Mouse (Mus musculus) liver, embryonic 14.5 days (tissue): ENCODE measurements at regions not wholly inside any gene's neighbourhood (a gene's known extent, or its start where the extent isn't known, plus 50 kb on each side); places are given as distances from the start of the nearest gene placed in this dataset.

Source experiments
- ATAC-seq: fragments of 200-750 bp; cut with Nextera tagmentation; 2 replicates; pipeline ENCODE4 v1.8.0; 2017; ENCODE audit warnings: moderate number of reproducible peaks, mild to moderate bottlenecking, moderate library complexity; ENCODE audit not compliant: insufficient read depth
- DNase-seq, 3 experiments: peaks; one replicate each; pipeline ENCODE4 v3.0.0-alpha.2; 2012 to 2013; ENCODE audit warnings: low read depth in 3 of 3, low spot score in 3 of 3
- H3K27ac ChIP-seq: fragments of 300-500 bp; sonication (generic); 2 replicates; pipeline ENCODE4 v1.5.1; 2014; ENCODE audit warnings: moderate library complexity, mild to moderate bottlenecking, control low read depth, inconsistent platforms
- H3K27me3 ChIP-seq: fragments of 300-500 bp; sonication (generic); 2 replicates; pipeline ENCODE4 v1.6.1; 2014; ENCODE audit warnings: mild to moderate bottlenecking, low read length, moderate library complexity; ENCODE audit not compliant: control insufficient read depth, insufficient read depth
- H3K36me3 ChIP-seq: fragments of 300-500 bp; sonication (generic); replicated peaks from 2 replicates; pipeline ENCODE4 v1.6.1; 2014; ENCODE audit warnings: low read depth; ENCODE audit not compliant: control insufficient read depth, insufficient read depth
- H3K4me1 ChIP-seq, 2 experiments: fragments of 200-500 bp in 1 of 2; fragments of 300-500 bp in 1 of 2; sonication (generic) in 1 of 2; replicated peaks; 2 replicates each; pipeline ENCODE4 v1.6.1; 2012 to 2014; ENCODE audit warnings: antibody characterized with exemption in 1 of 2, inconsistent platforms in 1 of 2, low read length in 1 of 2; ENCODE audit not compliant: control insufficient read depth in 2 of 2, insufficient read depth in 2 of 2
- H3K4me2 ChIP-seq: fragments of 300-500 bp; sonication (generic); 2 replicates; pipeline ENCODE4 v1.6.1; 2014; ENCODE audit warnings: low read depth, mild to moderate bottlenecking, control low read depth, moderate library complexity
- H3K4me3 ChIP-seq, 2 experiments: fragments of 200-500 bp in 1 of 2; fragments of 300-500 bp in 1 of 2; sonication (generic) in 1 of 2; 2 replicates each; pipeline ENCODE4 v1.5.1; 2012 to 2014; ENCODE audit warnings: low read depth in 2 of 2, low read length in 2 of 2, mild to moderate bottlenecking in 2 of 2, control low read depth in 1 of 2, inconsistent platforms in 1 of 2, moderate library complexity in 1 of 2; ENCODE audit not compliant: insufficient read depth in 1 of 2
- H3K9ac ChIP-seq: fragments of 300-500 bp; sonication (generic); replicated peaks from 2 replicates; pipeline ENCODE4 v1.6.1; 2014; ENCODE audit warnings: mild to moderate bottlenecking, control low read depth, moderate library complexity
- H3K9me3 ChIP-seq: fragments of 300-500 bp; sonication (generic); 2 replicates; pipeline ENCODE4 v1.6.1; 2016; ENCODE audit warnings: low read length, mixed read lengths; ENCODE audit not compliant: control insufficient read depth
- CTCF ChIP-seq: IDR thresholded peaks from 2 replicates; pipeline ENCODE4 v1.5.1; 2016; ENCODE audit warnings: antibody characterized with exemption, low read depth, control low read depth
- EP300 ChIP-seq: IDR thresholded peaks from 2 replicates; pipeline ENCODE4 v1.6.1; 2016; ENCODE audit warnings: antibody characterized with exemption, low read depth
- WGBS: fragments of 180-500 bp; shearing (Covaris S2); extraction: QIAGEN DNeasy Blood & Tissue Kit; methylation state at CpG from one replicate; pipeline ENCODE4 v1.1.7; 2014; ENCODE audit not compliant: insufficient replicate concordance; 5-methylcytosine and 5-hydroxymethylcytosine counted together

DNA sequence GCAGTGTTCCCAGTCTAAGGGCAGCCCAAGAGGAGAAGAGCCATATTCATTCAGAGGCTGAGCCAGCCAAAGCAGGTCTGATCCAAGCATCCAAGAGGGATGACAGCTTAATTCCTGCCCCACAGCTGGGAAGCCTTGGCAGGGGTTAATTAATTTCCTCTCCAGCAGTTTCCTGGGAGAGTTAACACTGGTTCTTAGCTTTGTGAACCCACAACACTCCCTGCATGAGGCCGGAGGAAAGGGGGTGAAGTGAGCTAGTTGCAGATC, 394.9 kb downstream of the Mllt3 start:
- H3K27ac ChIP-seq: no peak overlapping the region
- H3K4me3 ChIP-seq: no peak overlapping the region
- no peaks in the 10 kb centered on the region for H3K4me1 ChIP-seq
- H3K4me2 ChIP-seq: no peak overlapping the region
- no peak for ATAC-seq
- 54% methylated on average over 1 of the region's 1 CpGs for WGBS
- no peak overlapping the region for H3K9ac ChIP-seq
- H3K9me3 ChIP-seq: no peaks in the 10 kb centered on the region
- TF ChIP-seq CTCF (no peak), EP300 (no peak)
- DNase-seq: no peak
- no peaks in the 10 kb centered on the region for H3K36me3 ChIP-seq
- no peaks in the 10 kb centered on the region for H3K27me3 ChIP-seq

DNA sequence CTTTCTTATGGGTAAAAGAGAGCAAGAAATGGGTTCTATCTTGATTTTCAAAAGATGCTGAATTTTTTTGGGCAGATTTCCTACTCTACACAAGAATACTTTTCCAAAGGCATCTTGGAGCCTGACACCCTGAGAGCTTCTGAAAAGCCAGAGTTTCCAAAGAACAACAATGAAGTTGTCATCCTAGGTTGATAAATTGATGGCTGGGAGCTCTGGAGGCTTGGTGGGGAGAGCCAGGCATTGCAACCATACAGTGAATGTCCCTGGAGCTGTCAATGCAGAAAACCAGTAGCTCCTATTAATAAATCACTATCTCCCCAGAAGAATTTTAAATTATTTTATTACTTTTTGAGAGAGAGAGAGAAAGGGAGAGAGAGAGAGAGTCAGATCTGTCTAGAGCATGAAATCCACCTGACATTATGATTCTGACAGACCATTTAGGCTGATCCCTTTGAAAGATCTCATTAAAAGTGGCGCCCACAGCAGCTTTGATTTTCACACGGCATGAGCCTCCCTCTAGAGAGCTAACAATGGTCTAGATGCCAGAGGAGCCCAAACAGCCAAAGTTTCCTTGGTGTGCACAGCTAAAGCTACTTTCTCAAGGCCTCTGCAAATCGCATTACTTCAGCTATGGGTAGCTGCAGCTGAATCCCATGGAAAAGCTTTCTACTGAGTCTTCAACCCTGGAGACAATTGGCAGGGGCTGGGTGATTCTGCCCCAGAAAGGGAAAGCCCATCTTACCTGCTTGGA, 395.4 kb downstream of the Mllt3 start:
- ATAC-seq: no peak
- DNase-seq: no peak
- TF ChIP-seq EP300 (no peak), CTCF (no peak)
- Histone ChIP-seq H3K36me3 (no peaks in the 10 kb centered on the region), H3K4me1 (no peaks in the 10 kb centered on the region), H3K4me2 (no peak overlapping the region), H3K9ac (no peak overlapping the region), H3K4me3 (no peak overlapping the region), H3K9me3 (no peaks in the 10 kb centered on the region), H3K27ac (no peak overlapping the region), H3K27me3 (no peaks in the 10 kb centered on the region)
- 51% methylated on average over 3 of the region's 3 CpGs for WGBS

- Histone ChIP-seq H3K9me3 (no peaks in the 10 kb centered on the region), H3K9ac (no peak overlapping the region), H3K27ac (no peak overlapping the region), H3K4me2 (no peak overlapping the region), H3K4me1 (no peaks in the 10 kb centered on the region), H3K4me3 (no peak overlapping the region), H3K36me3 (no peaks in the 10 kb centered on the region), H3K27me3 (no peaks in the 10 kb centered on the region)
- ATAC-seq (no peak), DNase-seq (no peak)
- TF ChIP-seq EP300 (no peak), CTCF (no peak)
- 54% methylated on average over 1 of the region's 1 CpGs for WGBS
Measured at GRCm38 (mm10) chr4:87611116-87611515, 380.8 kb upstream of the Slc24a2 start.

DNA sequence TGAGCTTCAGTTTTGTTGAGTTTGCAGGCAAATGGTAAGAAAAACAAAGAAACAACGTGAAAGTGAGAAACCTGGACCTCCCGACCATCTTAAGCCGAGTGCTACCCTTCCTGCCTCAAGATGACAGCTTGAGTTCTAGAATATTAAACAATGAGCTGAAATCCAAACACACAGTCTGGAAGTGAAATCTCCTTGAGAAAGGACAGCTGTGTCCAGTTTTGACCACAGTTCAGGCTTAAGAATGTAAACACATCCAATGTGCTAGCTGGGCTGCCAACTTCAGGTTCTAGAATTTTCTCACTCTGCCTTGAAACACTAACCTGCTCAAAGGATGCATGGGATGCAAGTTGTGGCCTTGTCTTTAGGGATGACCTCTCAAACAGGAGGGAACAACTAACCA, 363.4 kb upstream of the Slc24a2 start:
- no peak for TF ChIP-seq EP300
- TF ChIP-seq CTCF: no peak
- Histone ChIP-seq H3K27ac (no peak overlapping the region), H3K36me3 (no peaks in the 10 kb centered on the region), H3K9me3 (no peaks in the 10 kb centered on the region), H3K4me2 (no peak overlapping the region), H3K4me1 (no peaks in the 10 kb centered on the region), H3K4me3 (no peak overlapping the region), H3K9ac (no peak overlapping the region), H3K27me3 (no peaks in the 10 kb centered on the region)
- DNase-seq (no peak), ATAC-seq (no peak)
- 55% methylated on average over 3 of the region's 3 CpGs for WGBS

- no peaks in the 10 kb centered on the region for H3K4me1 ChIP-seq
- DNase-seq (no peak), ATAC-seq (no peak)
- TF ChIP-seq EP300: no peak
- TF ChIP-seq CTCF: no peak
- H3K4me2 ChIP-seq: no peak overlapping the region
- no peaks in the 10 kb centered on the region for H3K36me3 ChIP-seq
- H3K4me3 ChIP-seq: no peak overlapping the region
- H3K9me3 ChIP-seq: no peaks in the 10 kb centered on the region
- no peak overlapping the region for H3K9ac ChIP-seq
- no peaks in the 10 kb centered on the region for H3K27me3 ChIP-seq
- H3K27ac ChIP-seq: no peak overlapping the region
- WGBS: 61% methylated on average over 3 of the region's 3 CpGs
Measured at GRCm38 (mm10) chr4:87590797-87591196, 360.5 kb upstream of the Slc24a2 start.
